Mouse (Mus musculus) intestine, postnatal 0 days (tissue): Measurements from ENCODE around the gene Gm20894. TPM values are rescaled to one million over a fixed set of nuclear protein-coding genes. Genes with fewer than 3 reads are reported as not detected.
"Not testable (repeated sequence)": the region's sequence is repeated elsewhere in the genome, so short reads cannot be mapped to it uniquely, and the experiment has no call there.

Experiments used
- ATAC-seq: fragments of 200-750 bp; cut with Nextera tagmentation; 2 replicates; pipeline ENCODE4 v1.8.0; 2017; ENCODE audit warnings: mild to moderate bottlenecking, moderate TSS enrichment, moderate library complexity
- H3K27ac ChIP-seq: fragments of 300-500 bp; sonication (generic); 2 replicates; pipeline ENCODE4 v1.5.1; 2014; ENCODE audit warnings: mild to moderate bottlenecking, low read depth, low read length, moderate library complexity
- H3K27me3 ChIP-seq: fragments of 300-500 bp; sonication (generic); replicated peaks from 2 replicates; pipeline ENCODE4 v1.6.1; 2014; ENCODE audit warnings: low read length, mixed read lengths; ENCODE audit not compliant: control insufficient read depth, insufficient read depth
- H3K36me3 ChIP-seq: fragments of 300-500 bp; sonication (generic); 2 replicates; pipeline ENCODE4 v1.6.1; 2014; ENCODE audit warnings: mild to moderate bottlenecking, moderate library complexity; ENCODE audit not compliant: control insufficient read depth, insufficient read depth
- H3K4me1 ChIP-seq: fragments of 300-500 bp; sonication (generic); replicated peaks from 2 replicates; pipeline ENCODE4 v1.6.1; 2014; ENCODE audit warnings: antibody characterized with exemption, low read length, mixed read lengths; ENCODE audit not compliant: control insufficient read depth, insufficient read depth
- H3K4me2 ChIP-seq: fragments of 300-500 bp; sonication (generic); replicated peaks from 2 replicates; pipeline ENCODE4 v1.6.1; 2014; ENCODE audit warnings: low read depth, mild to moderate bottlenecking, moderate library complexity
- H3K4me3 ChIP-seq: fragments of 300-500 bp; sonication (generic); 2 replicates; pipeline ENCODE4 v1.5.1; 2014; ENCODE audit warnings: low read depth, low read length
- H3K9ac ChIP-seq: fragments of 300-500 bp; sonication (generic); 2 replicates; pipeline ENCODE4 v1.6.1; 2014; ENCODE audit warnings: mild to moderate bottlenecking, low read depth, low read length
- H3K9me3 ChIP-seq: fragments of 300-500 bp; sonication (generic); 2 replicates; pipeline ENCODE4 v1.6.1; 2016; ENCODE audit warnings: mixed run types; ENCODE audit not compliant: control insufficient read depth
- WGBS: fragments of 180-500 bp; shearing (Covaris S2); extraction: QIAGEN DNeasy Blood & Tissue Kit; methylation state at CpG from one replicate; pipeline ENCODE4 v1.1.7; 2014; 5-methylcytosine and 5-hydroxymethylcytosine counted together
- polyA plus RNA-seq: library from polyadenylated mRNA; unstranded; fragments of >200 nt; fragmentation: Nextera tagmentation; extraction: Ambion mirVana; gene quantifications from 2 replicates; pipeline ENCODE4 v1.2.1, GENCODE M21; 2015

Gene Gm20894
- not detected in 2 replicates for polyA plus RNA-seq

- not testable (repeated sequence) for H3K9me3 ChIP-seq, H3K4me3 ChIP-seq, H3K9ac ChIP-seq, H3K27me3 ChIP-seq, H3K27ac ChIP-seq, H3K4me1 ChIP-seq, ATAC-seq, H3K4me2 ChIP-seq, H3K36me3 ChIP-seq
- no CpG with 5 or more reads among the region's 5 CpGs for WGBS
Observed at GRCm38 (mm10) chrY:28271412-28271811, at the start of gene Gm20894. Gene Gm20894, minus strand, starts transcription at chrY:28271512.
